Mouse (Mus musculus): ENCODE data around the gene Wdr61.
"Not testable (repeated sequence)": the region's sequence is repeated elsewhere in the genome, so short reads cannot be mapped to it uniquely, and the experiment has no call there.

Wdr61 gene

DNA sequence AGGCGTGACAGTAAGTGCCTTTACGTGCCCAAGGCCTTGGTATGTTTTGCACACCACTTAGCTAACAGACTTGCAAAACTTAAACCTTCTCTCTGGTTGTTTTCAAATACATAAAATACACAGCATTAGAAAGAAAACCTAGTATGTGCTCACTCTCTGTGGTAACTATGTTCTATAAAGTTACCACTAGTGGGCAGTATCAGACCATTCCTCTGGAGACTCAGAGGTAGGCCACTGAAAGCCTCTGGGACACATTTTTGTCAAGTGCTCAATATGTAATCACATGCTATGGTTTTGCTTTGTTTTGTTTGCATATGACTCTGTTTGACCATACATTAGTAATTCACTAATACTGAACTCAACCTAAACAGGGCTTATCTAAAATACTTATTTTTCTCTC, 2.2 kb downstream of the Wdr61 start:
- DNase-seq (ENCODE audit: low read depth, low spot score), result peak; percentile 71

DNA sequence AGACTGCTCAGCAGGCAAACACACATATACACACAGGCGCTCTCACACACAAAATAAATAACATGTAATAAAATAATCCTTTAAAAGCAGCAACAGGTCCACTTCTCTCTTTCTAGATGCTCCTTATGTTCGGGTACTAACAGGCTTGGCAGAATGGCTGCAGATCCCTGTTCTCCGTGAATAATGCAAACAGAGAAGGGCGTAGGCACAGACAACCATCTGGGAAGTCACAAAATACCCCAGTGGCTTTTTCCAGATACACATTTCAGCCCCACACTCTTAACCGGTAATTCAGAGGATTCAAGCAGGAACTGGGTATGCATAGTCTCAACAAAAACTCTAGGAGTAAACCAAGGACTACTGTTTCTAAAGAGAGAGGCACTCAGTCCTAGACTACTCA, 8.0 kb downstream of the Wdr61 start:
- DNase-seq (ENCODE audit: low read depth, low spot score), result no peak

DNA sequence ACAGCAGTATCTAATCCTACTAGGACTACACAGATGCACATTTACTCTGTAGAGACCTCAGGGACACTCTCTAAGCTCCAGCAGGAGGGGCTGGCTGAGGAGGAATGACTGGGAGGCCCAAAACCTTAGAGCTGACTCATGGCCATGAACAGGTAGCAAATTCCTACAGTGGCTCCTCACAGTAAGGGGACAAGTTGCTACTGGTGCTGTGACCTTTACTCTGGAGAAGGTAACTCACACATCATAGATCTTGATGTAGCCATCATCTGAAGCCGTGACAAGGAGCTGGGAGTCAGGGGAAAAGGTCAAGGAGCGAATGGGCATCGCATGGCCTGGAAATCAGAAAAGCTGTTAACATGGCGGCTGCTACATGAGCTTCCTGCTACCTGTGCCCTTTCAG, 11.7 kb downstream of the Wdr61 start:
- DNase-seq (ENCODE audit: low read depth, low spot score), result no peak

DNA sequence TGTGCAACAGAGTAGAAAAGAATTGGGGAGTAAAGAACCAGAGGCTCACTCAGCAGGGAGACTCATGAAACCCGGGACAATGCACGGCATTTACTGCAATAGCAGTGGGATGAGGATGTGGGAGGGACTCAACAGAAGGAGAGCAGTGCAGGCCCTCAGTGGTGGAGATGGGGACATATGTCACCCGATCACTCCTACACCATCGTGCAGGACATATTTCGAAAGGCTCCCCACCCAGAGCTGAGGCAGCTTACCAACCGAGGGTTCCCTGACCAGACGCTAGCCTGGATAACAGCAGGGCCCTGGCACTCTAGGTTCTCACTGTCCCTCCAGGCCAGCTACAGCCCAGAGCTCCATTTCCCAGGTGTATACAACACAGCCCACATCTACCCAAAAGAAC, 12.2 kb downstream of the Wdr61 start:
- DNase-seq (ENCODE audit: low read depth, low spot score), result no peak

DNA sequence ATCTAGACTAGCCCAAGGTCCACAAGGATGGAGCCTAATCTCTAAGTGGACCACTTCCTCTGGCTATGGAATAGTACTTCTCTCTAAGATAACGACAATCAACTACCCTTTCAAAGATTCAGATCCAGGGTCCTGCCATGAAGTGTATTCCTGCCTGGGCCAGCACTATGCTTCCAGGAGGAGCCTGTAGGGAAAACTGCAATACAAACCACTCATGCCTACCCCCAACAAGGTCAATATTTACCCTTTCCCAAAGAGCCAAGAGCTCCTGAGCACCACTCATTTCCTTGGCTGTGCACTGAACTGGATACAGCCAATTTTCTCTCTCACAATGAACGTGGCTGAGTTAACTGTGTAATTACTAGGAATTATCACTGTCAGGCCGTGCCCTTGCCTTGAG, 16.8 kb downstream of the Wdr61 start:
- DNase-seq (ENCODE audit: low read depth, low spot score), result no peak

DNA sequence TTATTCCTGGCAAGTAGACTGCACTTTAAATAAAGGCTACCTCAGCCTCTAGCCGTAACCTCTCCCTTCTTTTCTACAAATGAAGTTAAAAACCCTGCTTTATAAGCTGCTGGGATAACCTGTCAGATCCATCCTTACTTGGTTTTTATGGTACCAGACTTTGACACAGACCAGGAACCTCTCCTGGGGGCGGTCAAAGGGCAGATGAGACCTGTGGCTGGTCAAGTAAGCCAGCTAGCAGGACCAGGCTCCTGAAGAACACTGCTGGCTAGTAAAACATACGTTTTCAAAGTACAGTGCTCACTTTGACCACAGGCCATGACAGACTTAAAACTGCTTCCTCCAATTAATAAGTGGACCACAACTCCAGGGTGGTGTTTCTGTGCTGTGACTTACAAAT, 18.5 kb downstream of the Wdr61 start:
- no peak for DNase-seq (ENCODE audit: low read depth, low spot score)

DNA sequence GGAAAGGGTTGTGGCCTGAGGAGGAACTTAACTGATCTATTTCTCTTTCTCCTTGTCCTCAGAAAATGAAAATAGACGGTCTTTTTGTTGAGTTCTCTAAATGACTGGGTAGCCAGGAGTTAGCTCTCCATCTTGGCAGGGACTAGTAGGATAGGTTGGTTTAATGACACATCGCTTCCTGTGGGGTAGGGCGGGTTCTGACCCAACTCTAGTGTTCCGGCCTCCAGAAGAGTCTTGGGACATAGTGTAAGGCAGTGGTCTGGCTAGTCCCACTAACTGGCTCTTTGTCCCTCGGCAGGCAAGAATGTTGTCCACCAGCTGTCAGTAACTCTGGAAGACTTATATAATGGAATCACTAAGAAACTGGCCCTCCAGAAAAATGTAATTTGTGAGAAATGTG, 26.2 kb downstream of the Wdr61 start:
- no peak for DNase-seq (ENCODE audit: low read depth, low spot score)

DNA sequence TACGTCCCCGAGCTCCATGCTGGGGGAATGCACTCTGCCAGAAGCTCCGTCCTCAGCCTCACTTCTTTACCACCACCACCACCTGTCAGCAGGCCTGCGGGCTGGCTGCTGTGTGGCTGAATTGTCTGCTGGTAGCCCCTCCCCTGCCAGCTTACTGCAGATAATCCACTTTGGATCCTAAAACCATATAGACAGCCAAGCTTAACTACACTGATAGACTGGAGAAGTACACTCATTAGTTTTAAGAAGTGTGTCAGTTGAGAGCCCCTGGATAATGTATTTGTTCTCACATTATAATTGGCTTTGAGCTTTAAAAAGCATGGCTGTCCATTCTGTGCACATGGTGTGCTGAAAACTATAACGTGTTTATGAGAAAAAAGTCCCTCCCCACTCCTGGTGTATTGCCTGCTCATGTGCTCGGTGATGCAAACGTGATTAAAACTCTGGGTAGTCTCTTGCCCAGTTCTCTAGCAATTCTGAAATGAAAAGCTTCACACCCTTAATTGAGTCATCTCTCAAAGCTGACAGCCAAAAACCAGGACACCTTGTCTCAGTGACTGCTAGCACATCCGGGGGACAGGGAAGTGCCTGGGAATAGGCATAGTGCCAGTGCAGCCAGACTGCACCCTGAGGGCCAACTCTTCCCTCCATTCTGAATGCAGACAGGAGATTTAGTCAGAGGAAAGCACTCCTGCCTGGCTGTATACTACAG, 26.9 kb downstream of the Wdr61 start:
- no peak for DNase-seq (ENCODE audit: low read depth, low spot score)

DNA sequence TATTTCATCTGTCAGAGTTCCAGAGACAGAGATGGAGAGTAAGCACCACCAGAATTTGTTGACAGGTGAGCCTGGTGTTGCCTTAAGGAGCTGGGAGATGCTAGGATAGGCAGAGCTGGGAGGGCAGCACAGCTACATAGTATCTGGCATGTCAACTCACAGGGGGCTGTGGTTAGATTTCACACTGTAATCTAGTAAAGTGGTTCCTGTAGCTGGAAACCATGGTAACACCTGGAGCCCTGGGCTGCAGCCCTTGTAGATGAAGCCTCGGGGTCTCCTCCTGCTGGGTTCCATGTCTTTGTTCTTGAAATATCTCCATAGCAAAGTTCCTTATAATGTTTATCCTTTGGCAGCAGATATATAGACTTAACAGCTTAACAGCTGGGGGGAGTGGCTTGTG, 28.8 kb downstream of the Wdr61 start:
- no peak for DNase-seq (ENCODE audit: low read depth, low spot score)

DNA sequence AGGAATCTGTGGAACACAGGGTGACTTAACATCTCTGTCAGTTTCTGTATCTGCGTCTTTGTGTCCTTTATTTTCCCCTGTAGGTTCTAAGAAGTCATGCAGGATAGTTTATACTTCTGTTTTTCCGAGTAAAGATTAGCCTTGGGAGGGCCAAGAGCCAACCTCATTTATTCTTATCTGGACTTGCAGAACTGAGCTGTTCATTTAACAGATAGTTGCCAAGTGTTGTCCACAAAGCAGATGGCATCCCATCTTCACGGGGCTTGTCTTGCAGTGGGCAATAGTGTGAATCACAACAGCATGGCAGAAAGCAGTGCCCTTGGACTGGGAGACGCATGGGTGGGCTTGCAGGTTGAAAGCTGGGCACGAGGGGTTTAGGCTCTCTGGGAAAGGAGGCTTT, 30.0 kb downstream of the Wdr61 start:
- DNase-seq (ENCODE audit: low read depth, low spot score), result no peak

DNA sequence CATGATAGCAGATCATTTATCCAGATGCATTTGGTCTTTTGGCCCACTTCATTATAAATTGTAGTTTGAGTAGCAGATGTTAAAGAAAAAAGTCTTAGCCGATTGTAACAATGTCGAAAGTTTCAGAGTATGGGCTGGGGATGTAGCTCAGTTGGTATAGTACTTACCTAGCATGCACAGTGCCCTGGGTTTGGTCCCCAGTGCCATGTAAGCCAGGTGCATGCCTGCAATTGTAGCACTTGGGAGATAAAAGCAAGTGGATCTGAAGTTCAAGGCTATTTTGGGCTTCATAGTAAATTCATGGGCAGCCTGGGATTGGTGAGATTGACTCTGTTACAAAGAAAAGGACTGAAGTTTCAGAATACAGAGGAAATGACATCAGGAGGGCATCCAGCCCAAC, 31.7 kb downstream of the Wdr61 start:
- no peak for DNase-seq (ENCODE audit: low read depth, low spot score)

DNA sequence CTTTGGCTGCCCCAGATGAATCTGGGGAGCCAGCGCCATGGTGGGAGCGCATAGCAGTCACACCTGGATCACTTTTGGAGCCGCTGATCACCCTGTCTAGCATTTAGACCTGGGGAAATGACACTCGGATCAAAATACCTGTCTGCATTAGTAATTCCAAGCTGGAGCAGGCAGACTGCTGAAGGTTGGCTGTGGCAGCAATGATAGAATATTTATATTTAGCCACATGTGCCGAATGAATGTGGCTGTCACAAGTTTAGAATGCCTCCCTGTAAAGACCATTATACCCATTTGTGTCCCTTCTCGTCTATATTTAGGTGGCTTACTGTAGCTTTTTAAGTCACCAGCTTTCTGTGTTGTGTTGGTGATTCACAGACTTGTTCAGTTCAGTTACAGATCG, 33.6 kb downstream of the Wdr61 start:
- no peak for DNase-seq (ENCODE audit: low read depth, low spot score)

DNA sequence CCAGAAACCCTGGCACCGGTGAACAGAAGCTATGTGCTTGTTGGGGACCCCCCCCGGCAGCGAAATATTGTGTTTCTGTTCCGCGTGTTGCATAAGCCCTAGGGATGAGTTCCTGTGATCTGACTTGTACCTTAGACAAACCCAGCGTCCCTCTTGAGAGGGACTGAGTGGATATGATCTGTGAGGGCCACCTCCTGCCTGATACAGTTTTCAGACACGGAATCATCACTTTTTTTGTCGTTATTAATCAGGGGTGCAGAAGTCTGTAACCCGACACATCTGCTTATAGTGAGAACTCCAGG, 34.2 kb downstream of the Wdr61 start:
- DNase-seq (ENCODE audit: low read depth, low spot score), result no peak

DNA sequence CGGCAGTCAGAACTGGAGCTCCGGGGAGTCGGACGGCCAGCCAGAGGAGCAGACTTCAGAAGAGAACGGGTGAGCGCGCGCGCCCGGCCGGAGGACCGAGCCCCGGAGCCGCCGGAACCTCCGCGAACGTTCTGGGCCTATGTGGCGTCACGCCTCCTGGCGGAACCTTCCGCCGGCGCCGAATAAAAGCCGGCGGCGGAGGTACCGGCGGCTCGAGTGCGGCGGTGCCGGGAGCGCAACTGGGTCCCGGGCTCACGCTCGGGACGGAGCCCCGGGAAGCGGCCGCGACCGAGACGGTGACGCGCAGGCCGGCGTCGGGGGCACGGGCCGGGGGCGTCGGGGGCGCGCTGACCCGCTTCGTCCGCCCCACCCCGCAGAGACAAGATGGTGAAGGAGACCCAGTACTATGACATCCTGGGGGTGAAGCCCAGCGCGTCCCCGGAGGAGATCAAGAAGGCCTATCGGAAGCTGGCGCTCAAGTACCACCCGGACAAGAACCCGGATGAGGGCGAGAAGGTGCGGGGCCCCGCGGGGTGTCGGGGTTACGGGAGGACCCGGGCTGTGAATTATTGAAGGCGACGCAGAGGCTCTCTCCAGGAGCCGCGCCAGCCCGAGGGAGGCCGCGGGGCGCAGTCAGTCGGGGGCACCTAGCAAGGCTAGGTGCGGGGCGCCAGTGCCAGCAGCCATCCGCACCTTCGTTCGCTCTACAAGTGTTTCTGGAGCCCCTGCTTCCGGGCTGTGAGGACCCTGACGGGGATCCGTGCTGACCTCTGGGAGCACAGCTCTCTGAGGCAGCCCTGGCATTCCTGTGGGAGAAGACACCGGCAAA, 34.8 kb downstream of the Wdr61 start:
- DNase-seq (ENCODE audit: low read depth, low spot score), result peak; percentile 70

DNA sequence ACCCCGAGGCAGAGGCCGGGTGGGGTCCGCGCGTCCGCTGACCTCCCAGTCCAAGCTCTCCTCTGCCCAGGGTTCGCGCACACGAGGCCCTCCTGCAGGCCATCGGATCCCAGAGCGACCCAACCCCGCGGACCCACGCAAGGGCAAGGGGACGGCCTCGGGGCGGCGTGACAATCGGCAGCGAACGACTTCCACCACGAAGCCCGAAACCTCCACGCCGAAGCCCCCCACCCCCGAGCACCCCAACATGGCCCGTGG, 35.3 kb downstream of the Wdr61 start:
- DNase-seq (ENCODE audit: low read depth, low spot score), result no peak

DNA sequence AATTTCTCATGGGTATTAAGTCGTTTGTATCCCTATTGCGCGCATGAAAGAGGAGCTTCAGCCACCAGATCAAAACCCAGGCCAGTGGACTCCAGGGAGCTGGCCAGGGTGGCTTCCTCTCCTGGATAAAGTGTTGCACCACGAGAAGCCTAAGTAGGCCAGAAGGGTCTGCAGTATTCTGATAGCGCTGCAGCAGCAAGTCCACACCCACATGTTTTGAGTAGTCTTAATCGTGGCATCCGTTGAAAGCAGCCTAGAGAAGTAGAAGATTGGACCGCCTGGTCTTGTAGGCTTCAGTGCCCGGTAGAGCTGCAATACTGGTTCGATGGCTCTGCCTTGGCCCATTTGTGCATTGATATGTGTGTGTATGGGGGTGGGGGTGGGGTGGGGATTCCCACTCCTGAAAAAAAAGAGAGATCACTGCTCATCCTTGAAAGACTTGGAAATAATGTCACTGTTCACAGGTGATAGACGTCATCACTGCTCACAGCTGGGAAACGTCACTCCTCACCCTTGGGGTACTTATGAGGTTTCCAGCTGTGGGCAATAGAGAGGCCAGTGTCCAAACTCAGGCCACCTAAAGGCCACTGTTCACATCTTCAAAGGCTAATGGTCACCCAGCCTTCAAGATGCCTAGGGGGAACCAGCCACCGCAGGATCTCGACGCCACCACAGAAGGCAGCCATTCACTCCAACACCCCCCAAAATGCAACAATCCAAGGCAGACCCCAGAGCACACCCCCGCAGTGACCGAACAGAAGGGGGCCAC, 35.8 kb downstream of the Wdr61 start, which contains the start of gene Dnaja4:
Gene Dnaja4 (plus strand): TSS at position 556 of the 769 bp plus-strand sequence.
- DNase-seq (ENCODE audit: low read depth, low spot score), result no peak

DNA sequence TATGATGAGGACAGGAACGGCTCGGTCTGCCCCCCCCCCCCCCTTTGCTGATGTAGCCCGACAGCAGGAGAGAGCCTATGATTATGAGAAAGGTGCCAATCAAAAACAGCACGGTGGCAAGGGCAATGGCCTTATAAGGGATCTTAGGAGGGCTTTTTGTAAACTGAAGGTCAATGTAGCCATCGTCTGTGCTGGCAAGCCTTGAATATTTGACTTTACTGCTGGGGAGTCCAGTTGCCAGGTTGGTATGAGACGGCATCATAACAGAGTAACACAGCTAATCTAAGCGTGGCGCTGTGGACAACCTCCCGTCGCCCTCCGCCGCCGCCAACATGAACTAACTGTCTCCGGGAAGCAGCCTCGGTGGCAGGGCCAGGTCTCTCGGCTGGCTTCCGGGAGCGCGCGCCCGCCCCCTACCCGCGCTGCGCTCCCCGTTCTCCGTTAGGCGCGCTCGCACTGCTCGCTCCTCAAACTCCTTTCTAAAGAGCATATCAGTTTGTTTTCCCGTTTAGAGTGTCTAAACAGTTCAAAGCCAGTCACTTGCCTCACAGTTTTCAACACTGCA, 43.0 kb downstream of the Wdr61 start:
- not testable (repeated sequence) for DNase-seq (ENCODE audit: low read depth, low spot score)

DNA sequence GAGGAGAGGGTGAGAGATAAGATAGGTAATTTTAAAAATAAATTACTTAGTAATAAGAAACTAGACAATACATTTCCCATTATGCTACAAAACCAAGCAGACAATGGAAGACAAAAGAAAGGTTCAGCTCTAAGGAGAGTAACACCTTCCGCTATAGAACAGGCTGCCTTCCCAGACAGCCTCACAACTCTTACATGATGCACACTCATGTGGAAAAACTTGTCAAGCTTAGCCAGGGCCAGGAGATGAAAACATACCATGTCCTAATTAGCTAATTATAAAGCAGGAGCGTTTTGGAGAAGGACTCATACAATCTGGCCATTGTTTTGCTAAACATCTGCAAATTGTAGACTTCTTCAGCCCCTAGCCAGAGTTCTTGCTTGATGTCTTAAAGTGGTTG, 43.6 kb downstream of the Wdr61 start:
- DNase-seq (ENCODE audit: low read depth, low spot score), result not testable (repeated sequence)

DNA sequence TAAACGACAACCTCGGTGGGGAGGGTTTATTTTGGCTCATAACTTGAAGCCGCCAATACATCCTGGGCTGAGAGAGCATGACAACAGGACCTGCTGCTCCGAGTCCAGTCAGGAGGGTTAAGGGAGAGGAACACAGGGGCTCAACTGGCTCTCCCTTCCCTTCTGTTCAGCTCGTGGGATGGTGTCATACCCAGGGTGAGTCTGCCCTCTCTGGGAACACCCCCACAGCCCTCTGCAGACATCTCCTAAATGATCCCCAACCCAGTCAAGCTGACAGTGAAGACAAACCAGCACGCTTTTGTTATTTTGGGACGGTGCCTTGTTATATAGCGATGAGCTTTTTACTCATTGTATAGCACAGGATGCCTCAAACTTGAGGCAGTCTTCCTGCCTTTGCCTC, 44.9 kb downstream of the Wdr61 start:
- no peak for DNase-seq (ENCODE audit: low read depth, low spot score)

DNA sequence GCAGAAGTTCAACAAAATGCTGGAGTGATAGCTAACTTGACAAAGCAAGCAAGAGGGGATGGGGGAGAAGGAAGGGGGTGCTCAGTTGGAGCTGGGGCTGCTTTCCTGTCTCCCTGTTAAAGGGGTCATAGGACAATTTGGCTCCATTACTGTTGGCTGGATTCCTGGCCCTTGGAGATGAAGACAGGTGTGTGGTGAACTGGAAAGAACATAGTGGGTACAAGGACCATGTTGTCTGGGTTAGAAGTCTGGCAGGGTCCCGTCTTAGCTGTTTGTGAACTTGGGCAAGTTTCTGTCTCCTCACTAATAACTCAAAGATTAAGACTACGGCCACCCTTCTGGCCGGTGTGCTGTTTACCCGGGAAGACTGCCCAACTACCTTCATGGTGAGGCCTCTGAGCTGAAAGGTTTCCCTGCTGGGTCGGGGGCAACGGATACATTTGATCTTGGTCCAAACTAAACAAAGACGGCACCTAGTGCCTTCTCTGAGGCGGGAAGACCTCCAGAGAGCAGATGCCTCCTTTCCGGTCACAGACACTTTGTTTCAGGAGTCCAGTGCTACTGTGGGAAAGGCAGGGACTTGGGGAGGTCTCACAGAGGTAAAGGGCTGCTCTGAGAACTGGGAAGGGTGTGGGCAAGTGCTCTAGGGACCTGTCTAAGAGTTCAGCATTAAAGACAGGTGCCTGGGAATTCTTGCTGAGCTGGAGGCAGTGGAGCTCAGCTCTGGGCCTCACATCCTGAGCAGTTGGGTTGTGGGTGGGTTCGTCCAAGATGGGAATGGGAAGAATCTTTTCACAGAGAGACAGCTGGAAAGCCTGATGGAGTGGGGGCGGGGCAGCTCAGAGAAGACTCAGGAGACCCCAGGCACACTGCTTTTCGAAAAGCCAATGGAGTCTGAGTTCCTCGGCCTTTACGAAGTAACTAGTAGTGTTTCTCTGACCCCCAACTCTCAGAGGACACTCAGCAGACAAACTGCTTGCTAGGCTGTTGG, 46.8 kb downstream of the Wdr61 start:
- DNase-seq (ENCODE audit: low read depth, low spot score), result no peak

Measured in mesoderm, embryonic 11.5 days (tissue).